26 mouse cellular contexts compared by ENCODE assay signal in the genomic region with DNA sequence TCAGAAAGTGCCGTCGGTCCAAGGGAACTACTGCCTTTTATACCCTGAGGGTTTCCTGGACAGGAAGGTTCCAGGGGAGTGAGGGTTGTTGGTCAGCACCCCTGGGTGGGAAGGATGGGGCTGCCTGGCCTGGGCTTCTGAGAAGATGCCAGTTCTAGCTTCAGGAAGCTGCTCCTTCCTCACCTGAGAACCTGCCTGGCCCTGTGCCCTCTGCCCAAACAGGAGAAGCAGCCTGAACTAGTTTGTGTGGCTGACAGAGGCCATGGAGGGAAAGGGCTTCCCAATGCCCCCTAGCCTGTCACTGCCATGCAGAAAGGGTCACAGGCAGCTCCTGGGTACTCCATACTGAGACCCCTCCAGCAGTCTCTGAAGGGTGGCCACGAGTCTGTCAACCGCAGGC. TPM values are rescaled to one million over a fixed set of nuclear protein-coding genes. Genes with fewer than 3 reads are reported as not detected.
DNase-seq lines count a peak whose midpoint lies in the region; ATAC-seq and TF ChIP-seq lines count a peak whose summit lies in the region.
"Had no signal": no experiment of that assay in that cellular context is flagged by ENCODE, and none has a peak within 500 bp of the region (broad histone marks: within the 10 kb centered on the region; RNA-seq: fewer than 3 reads in every experiment).

No protein-coding gene starts in this region.

- no peaks in the 10 kb centered on the region for H3K27me3 ChIP-seq in cerebellum, adult 2 months (ENCODE audit: control insufficient read depth, insufficient read depth, low read length)
- H3K27me3 ChIP-seq: embryonic facial prominence, embryonic 13.5 days; forebrain, embryonic 12.5 days; forebrain, embryonic 15.5 days; heart, embryonic 12.5 days; heart, embryonic 15.5 days; hindbrain, embryonic 13.5 days; intestine, embryonic 15.5 days; Patski had no signal

- no peak for ATAC-seq in cerebellum, adult (ENCODE audit: insufficient number of reproducible peaks, low FRiP score, low TSS enrichment)
- ATAC-seq: forebrain, embryonic 15.5 days; hindbrain, embryonic 16.5 days; intestine, embryonic 15.5 days; Patski had no signal

- TF ChIP-seq POLR2A in cerebellum, adult 2 months (IDR thresholded peaks at IDR 0.05; ENCODE audit: borderline replicate concordance, insufficient read depth, low read length) = no peak

- DNase-seq in cerebellum, adult 2 months = no peak
- DNase-seq in cerebellum, adult 9-11 months = no peak
- DNase-seq in cerebellum, postnatal 14 days = peak; percentile 27 to 38
- no peak for DNase-seq in layer of hippocampus, adult 2 months (ENCODE audit: low spot score in 2 of 2)
- no peak for DNase-seq in layer of hippocampus, adult 8-10 months (ENCODE audit: low spot score in 2 of 2)
- no peak for DNase-seq in heart, adult 11 months
- DNase-seq: adrenal gland, postnatal 10 days; adrenal gland, postnatal 36 days; B cell, adult 2 months; embryo, embryonic 11 days; heart, postnatal 10 days; heart, postnatal 36 days; kidney, adult 11 months had no signal

- no peak for TF ChIP-seq CTCF in cerebellum, adult 2 months (IDR thresholded peaks at IDR 0.05; ENCODE audit: borderline replicate concordance, insufficient read depth, low read depth, low read length)
- TF ChIP-seq CTCF in layer of hippocampus, adult 2 months (conservative IDR thresholded peaks at IDR 0.05) = no peak

- peaks cover 35% of the 10 kb centered on the region for H3K4me1 ChIP-seq in cerebellum, adult 2 months (ENCODE audit: control insufficient read depth, insufficient read depth, low read length)
- H3K4me1 ChIP-seq: embryonic facial prominence, embryonic 10.5 days; embryonic facial prominence, embryonic 13.5 days; forebrain, embryonic 12.5 days; forebrain, embryonic 15.5 days; hindbrain, embryonic 10.5 days; intestine, embryonic 15.5 days had no signal

- H3K27ac ChIP-seq in cerebellum, adult 2 months (ENCODE audit: insufficient read depth, low read length) = peak overlapping the region; percentile 51; the same call in 1 of the 2 replicates
- peak overlapping the region; percentile 54 for H3K27ac ChIP-seq in layer of hippocampus, adult 2 months
- H3K27ac ChIP-seq: embryonic facial prominence, embryonic 10.5 days; embryonic facial prominence, embryonic 13.5 days; forebrain, embryonic 12.5 days; forebrain, embryonic 15.5 days; heart, embryonic 15.5 days; hindbrain, embryonic 13.5 days; intestine, embryonic 15.5 days had no signal

- WGBS in cerebellum, adult 2 months = 46% methylated on average over 4 of the region's 4 CpGs

- no peak overlapping the region for H3K4me3 ChIP-seq in cerebellum, adult 2 months (replicated peaks; ENCODE audit: insufficient read depth, low read depth, low read length)
- no peak overlapping the region for H3K4me3 ChIP-seq in layer of hippocampus, adult 2 months
- H3K4me3 ChIP-seq: embryonic facial prominence, embryonic 10.5 days; embryonic facial prominence, embryonic 13.5 days; erythroblast, embryonic 14.5 days; forebrain, embryonic 12.5 days; forebrain, embryonic 15.5 days; heart, embryonic 12.5 days; heart, embryonic 15.5 days; hindbrain, embryonic 10.5 days; hindbrain, embryonic 13.5 days; intestine, embryonic 15.5 days had no signal

RNA-seq across cellular contexts. Expression of a gene that starts 8.3 kb away (rescaled TPM):
- polyA plus RNA-seq in cerebellum, adult 2 months (2012; rRNA removed) = 8.2 and 10.2 TPM in 2 replicates
- total RNA-seq in layer of hippocampus, adult 2 months (2021) = 1 to 10 TPM; 2.1 to 2.6 TPM
- 1 to 10 TPM; 1.3 to 2.8 (median 2.5) TPM for total RNA-seq in layer of hippocampus, adult 8-10 months (2022)

RNA-seq across cellular contexts. Expression of a gene that starts 36.5 kb away (rescaled TPM):
- 32.8 and 33.1 TPM in 2 replicates for polyA plus RNA-seq in cerebellum, adult 2 months (2012; rRNA removed)
- total RNA-seq in layer of hippocampus, adult 2 months (2021) = 10 to 100 TPM; 24.0 to 29.5 TPM
- 10 to 100 TPM; 24.6 to 30.9 (median 28.9) TPM for total RNA-seq in layer of hippocampus, adult 8-10 months (2022)
- polyA plus RNA-seq: erythroblast, embryonic 14.5 days had no signal

RNA-seq across cellular contexts. Expression of a gene that starts 51.7 kb away (rescaled TPM):
- polyA plus RNA-seq in cerebellum, adult 2 months (2012; rRNA removed) = 36.8 and 39.3 TPM in 2 replicates
- total RNA-seq in layer of hippocampus, adult 2 months (2021) = 10 to 100 TPM; 19.9 to 24.5 TPM
- 10 to 100 TPM; 18.3 to 24.7 (median 21.6) TPM for total RNA-seq in layer of hippocampus, adult 8-10 months (2022)

Comparison
In these comparisons a context has a peak if more than half of its experiments do, and no peak if none do; other contexts are left out.
1. DNase-seq: peak in cerebellum, postnatal 14 days (2 of 2); none in cerebellum, adult 2 months (0 of 2), cerebellum, adult 9-11 months (single experiment), layer of hippocampus, adult 2 months (0 of 2), layer of hippocampus, adult 8-10 months (0 of 2) and heart, adult 11 months (single experiment).